Mouse (Mus musculus) liver, adult 2 months (tissue): Measurements from ENCODE around the gene Brca1. TPM values are rescaled to one million over a fixed set of nuclear protein-coding genes. Genes with fewer than 3 reads are reported as not detected.

Experiments
- DNase-seq: peaks from one replicate; pipeline ENCODE4 v3.0.0-alpha.2; 2011; ENCODE audit warnings: low read depth, low spot score; ENCODE audit errors: extremely low read depth
- H3K27ac ChIP-seq: fragments of 200-500 bp; replicated peaks from 2 replicates; pipeline ENCODE4 v1.5.1; 2012; ENCODE audit warnings: low read depth, mild to moderate bottlenecking, control low read depth, inconsistent platforms, low read length; ENCODE audit not compliant: insufficient read depth
- H3K27me3 ChIP-seq: fragments of 200-500 bp; 2 replicates; pipeline ENCODE4 v1.6.1; 2012; ENCODE audit warnings: mild to moderate bottlenecking, moderate library complexity, low read length, inconsistent platforms; ENCODE audit not compliant: control insufficient read depth, insufficient read depth
- H3K36me3 ChIP-seq: fragments of 200-500 bp; 2 replicates; pipeline ENCODE4 v1.6.1; 2012; ENCODE audit warnings: low read length, inconsistent platforms; ENCODE audit not compliant: control insufficient read depth, insufficient read depth
- H3K4me1 ChIP-seq: fragments of 200-500 bp; 2 replicates; pipeline ENCODE4 v1.6.1; 2011; ENCODE audit warnings: low read length; ENCODE audit not compliant: control insufficient read depth, insufficient read depth
- H3K4me3 ChIP-seq: fragments of 200-500 bp; 2 replicates; pipeline ENCODE4 v1.5.1; 2011; ENCODE audit warnings: low read depth, mild to moderate bottlenecking, control low read depth, low read length, moderate library complexity; ENCODE audit not compliant: insufficient read depth
- H3K79me2 ChIP-seq: fragments of 200-500 bp; 2 replicates; pipeline ENCODE4 v1.6.1; 2012; ENCODE audit warnings: inconsistent platforms, mild to moderate bottlenecking, low read length, moderate library complexity; ENCODE audit not compliant: control insufficient read depth, insufficient read depth
- H3K9ac ChIP-seq: fragments of 200-500 bp; 2 replicates; pipeline ENCODE4 v1.6.1; 2012; ENCODE audit warnings: low read depth, mild to moderate bottlenecking, control low read depth, inconsistent platforms, low read length
- CTCF ChIP-seq: fragments of 200-500 bp; IDR thresholded peaks from 2 replicates; pipeline ENCODE4 v1.5.1; 2011; ENCODE audit warnings: low read depth, low read length, control low read depth
- POLR2A ChIP-seq: fragments of 200-500 bp; IDR thresholded peaks from 2 replicates; pipeline ENCODE4 v1.6.1; 2011; ENCODE audit warnings: low read length, control low read depth; ENCODE audit not compliant: insufficient read depth; ENCODE audit errors: extremely low read depth
- WGBS: fragments of 180-500 bp; shearing (Covaris S2); methylation state at CpG from one replicate; pipeline ENCODE4 v1.1.7; 2018; 5-methylcytosine and 5-hydroxymethylcytosine counted together
- polyA plus RNA-seq: library from polyadenylated mRNA; depleted of rRNA; stranded (reverse); fragments of >200 nt; gene quantifications from 2 replicates; pipeline ENCODE4 v1.2.3, GENCODE M21; 2012
- total RNA-seq: library from RNA; depleted of rRNA; stranded (reverse); fragments of >200 nt; gene quantifications from 2 replicates; pipeline ENCODE4 v1.2.3, GENCODE M21; 2014

Brca1 gene
- total and polyA plus RNA-seq, 2 experiments, result 0.18 to 3.3 TPM

- Histone ChIP-seq H3K79me2 (no peaks in the 10 kb centered on the region), H3K9ac (no peak overlapping the region), H3K4me3 (no peak overlapping the region), H3K27me3 (no peaks in the 10 kb centered on the region), H3K36me3 (peaks cover 8% of the 10 kb centered on the region), H3K4me1 (peaks cover 1% of the 10 kb centered on the region; the same call in 1 of the 2 replicates), H3K27ac (no peak overlapping the region)
- TF ChIP-seq POLR2A (no peak), CTCF (no peak)
- DNase-seq, result no peak
- 52% methylated on average over 13 of the region's 13 CpGs for WGBS
These were observed 88.9 kb downstream of the Brca1 start for GRCm38 (mm10) chr11:101462583-101463440.

- Histone ChIP-seq H3K36me3 (peaks cover 11% of the 10 kb centered on the region), H3K4me1 (no peaks in the 10 kb centered on the region)
These were observed 89.6 kb downstream of the Brca1 start for GRCm38 (mm10) chr11:101462141-101462540.

GRCm38 (mm10) chr11:101460321-101460720, 91.4 kb downstream of the Brca1 start:
- no peak for TF ChIP-seq CTCF
- TF ChIP-seq POLR2A, result no peak

More at GRCm38 (mm10) chr11:101462141-101462540, 89.6 kb downstream of the Brca1 start:
- Histone ChIP-seq H3K4me3 (no peak overlapping the region), H3K9ac (no peak overlapping the region), H3K79me2 (no peaks in the 10 kb centered on the region), H3K27me3 (no peaks in the 10 kb centered on the region), H3K27ac (no peak overlapping the region)
- no peak for DNase-seq
- TF ChIP-seq CTCF (no peak), POLR2A (no peak)
- 92% methylated on average over 14 of the region's 14 CpGs for WGBS

GRCm38 (mm10) chr11:101459716-101460115, 92.0 kb downstream of the Brca1 start:
- Histone ChIP-seq H3K36me3 (peaks cover 18% of the 10 kb centered on the region), H3K27ac (no peak overlapping the region), H3K4me3 (no peak overlapping the region), H3K79me2 (no peaks in the 10 kb centered on the region; the same call in 1 of the 2 replicates), H3K27me3 (no peaks in the 10 kb centered on the region), H3K4me1 (peaks cover 7% of the 10 kb centered on the region), H3K9ac (no peak overlapping the region)
- 78% methylated on average over 6 of the region's 6 CpGs for WGBS
- no peak for TF ChIP-seq POLR2A
- TF ChIP-seq CTCF, result no peak
- DNase-seq, result no peak

More at GRCm38 (mm10) chr11:101460321-101460720, 91.4 kb downstream of the Brca1 start:
- no peaks in the 10 kb centered on the region for H3K27me3 ChIP-seq
- WGBS, result 90% methylated on average over 15 of the region's 15 CpGs
- DNase-seq, result no peak
- H3K9ac ChIP-seq, result no peak overlapping the region
- no peaks in the 10 kb centered on the region; the same call in 1 of the 2 replicates for H3K79me2 ChIP-seq
- H3K4me1 ChIP-seq, result peaks cover 3% of the 10 kb centered on the region
- no peak overlapping the region for H3K27ac ChIP-seq
- H3K36me3 ChIP-seq, result peaks cover 18% of the 10 kb centered on the region
- no peak overlapping the region for H3K4me3 ChIP-seq

GRCm38 (mm10) chr11:101458217-101458616, 93.5 kb downstream of the Brca1 start:
- H3K4me3 ChIP-seq, result no peak overlapping the region
- peaks cover 8% of the 10 kb centered on the region; the same call in 1 of the 2 replicates for H3K79me2 ChIP-seq
- H3K27me3 ChIP-seq, result no peaks in the 10 kb centered on the region
- TF ChIP-seq POLR2A (no peak), CTCF (no peak)
- 92% methylated on average over 12 of the region's 12 CpGs for WGBS
- no peak overlapping the region for H3K9ac ChIP-seq
- H3K36me3 ChIP-seq, result peaks cover 18% of the 10 kb centered on the region
- no peak for DNase-seq
- peaks cover 9% of the 10 kb centered on the region for H3K4me1 ChIP-seq
- no peak overlapping the region for H3K27ac ChIP-seq

- peaks cover 8% of the 10 kb centered on the region; the same call in 1 of the 2 replicates for H3K79me2 ChIP-seq
- H3K4me3 ChIP-seq, result no peak overlapping the region
- DNase-seq, result no peak
- no peak overlapping the region for H3K9ac ChIP-seq
- H3K4me1 ChIP-seq, result peaks cover 12% of the 10 kb centered on the region
- no peak overlapping the region for H3K27ac ChIP-seq
- no peak for TF ChIP-seq POLR2A
- TF ChIP-seq CTCF, result no peak
- H3K36me3 ChIP-seq, result peaks cover 18% of the 10 kb centered on the region
- H3K27me3 ChIP-seq, result no peaks in the 10 kb centered on the region
- WGBS, result 94% methylated on average over 9 of the region's 9 CpGs
These were observed 94.1 kb downstream of the Brca1 start for GRCm38 (mm10) chr11:101457631-101458030.
